Mouse (Mus musculus) megakaryocyte-erythroid progenitor cell, adult 5-6 weeks (primary cell): ENCODE data around the gene Rere. TPM values are rescaled to one million over a fixed set of nuclear protein-coding genes. Genes with fewer than 3 reads are reported as not detected.
"Not testable (repeated sequence)": the region's sequence is repeated elsewhere in the genome, so short reads cannot be mapped to it uniquely, and the experiment has no call there.

Experiments
- ATAC-seq: replicated peaks from 2 replicates; pipeline ENCODE4 v1.8.0; 2016; ENCODE audit warnings: mild to moderate bottlenecking, inconsistent platforms; ENCODE audit not compliant: severe bottlenecking, poor library complexity, low FRiP score, low TSS enrichment
- total RNA-seq, 2 experiments: library from RNA; stranded (forward) in 1 of 2; stranded (reverse) in 1 of 2; fragments of 200-1000, 215-1000 nt in 1 of 2; fragments of >200 nt in 1 of 2; fragmentation: Nextera tagmentation in 1 of 2; gene quantifications; 2 replicates each; pipeline ENCODE4 v1.2.3; 2014 to 2017

Gene Rere
- total RNA-seq, 2 experiments from 2014 or later = 17.1 to 36.1 TPM

GRCm38 (mm10) chr4:150474086-150474485 lies 192.6 kb downstream of the Rere start:
- ATAC-seq = no peak

GRCm38 (mm10) chr4:150476258-150476657 lies 194.8 kb downstream of the Rere start:
- peak; percentile 45; the same call in 1 of the 2 replicates for ATAC-seq

- peak; percentile 85 for ATAC-seq
Observed at GRCm38 (mm10) chr4:150478006-150478405, 196.6 kb downstream of the Rere start.

GRCm38 (mm10) chr4:150483081-150483480 lies 201.6 kb downstream of the Rere start:
- ATAC-seq = not testable (repeated sequence)

- ATAC-seq = peak; percentile 39; the same call in 1 of the 2 replicates
Observed at GRCm38 (mm10) chr4:150486097-150486496, 204.7 kb downstream of the Rere start.

GRCm38 (mm10) chr4:150487109-150487508 lies 205.7 kb downstream of the Rere start:
- ATAC-seq = no peak

- ATAC-seq = peak; percentile 53
Observed at GRCm38 (mm10) chr4:150488096-150488748, 206.8 kb downstream of the Rere start.

GRCm38 (mm10) chr4:150488767-150489166 lies 207.3 kb downstream of the Rere start:
- ATAC-seq = no peak

- no peak for ATAC-seq
Observed at GRCm38 (mm10) chr4:150490050-150490449, 208.6 kb downstream of the Rere start.

GRCm38 (mm10) chr4:150491710-150492109 lies 210.3 kb downstream of the Rere start:
- ATAC-seq = no peak

- ATAC-seq = no peak
Observed at GRCm38 (mm10) chr4:150493258-150493937, 212.0 kb downstream of the Rere start.

- ATAC-seq = not testable (repeated sequence)
Observed at GRCm38 (mm10) chr4:150493938-150494330, 212.5 kb downstream of the Rere start.

GRCm38 (mm10) chr4:150495568-150495967 lies 214.1 kb downstream of the Rere start:
- ATAC-seq = no peak

GRCm38 (mm10) chr4:150504304-150505021 lies 223.0 kb downstream of the Rere start:
- peak; percentile 65 for ATAC-seq

GRCm38 (mm10) chr4:150509026-150509712 lies 227.7 kb downstream of the Rere start:
- ATAC-seq = no peak

- ATAC-seq = no peak
Observed at GRCm38 (mm10) chr4:150510036-150510435, 228.6 kb downstream of the Rere start.

- not testable (repeated sequence) for ATAC-seq
Observed at GRCm38 (mm10) chr4:150513387-150513786, 231.9 kb downstream of the Rere start.

- ATAC-seq = no peak
Observed at GRCm38 (mm10) chr4:150516201-150516600, 234.8 kb downstream of the Rere start.

- peak; percentile 99 for ATAC-seq
Observed at GRCm38 (mm10) chr4:150517381-150517780, 235.9 kb downstream of the Rere start.

GRCm38 (mm10) chr4:150518826-150519225 lies 237.4 kb downstream of the Rere start:
- peak; percentile 76 for ATAC-seq
